Comparison of ENCODE assay signal across 8 mouse cellular contexts in the genomic region with DNA sequence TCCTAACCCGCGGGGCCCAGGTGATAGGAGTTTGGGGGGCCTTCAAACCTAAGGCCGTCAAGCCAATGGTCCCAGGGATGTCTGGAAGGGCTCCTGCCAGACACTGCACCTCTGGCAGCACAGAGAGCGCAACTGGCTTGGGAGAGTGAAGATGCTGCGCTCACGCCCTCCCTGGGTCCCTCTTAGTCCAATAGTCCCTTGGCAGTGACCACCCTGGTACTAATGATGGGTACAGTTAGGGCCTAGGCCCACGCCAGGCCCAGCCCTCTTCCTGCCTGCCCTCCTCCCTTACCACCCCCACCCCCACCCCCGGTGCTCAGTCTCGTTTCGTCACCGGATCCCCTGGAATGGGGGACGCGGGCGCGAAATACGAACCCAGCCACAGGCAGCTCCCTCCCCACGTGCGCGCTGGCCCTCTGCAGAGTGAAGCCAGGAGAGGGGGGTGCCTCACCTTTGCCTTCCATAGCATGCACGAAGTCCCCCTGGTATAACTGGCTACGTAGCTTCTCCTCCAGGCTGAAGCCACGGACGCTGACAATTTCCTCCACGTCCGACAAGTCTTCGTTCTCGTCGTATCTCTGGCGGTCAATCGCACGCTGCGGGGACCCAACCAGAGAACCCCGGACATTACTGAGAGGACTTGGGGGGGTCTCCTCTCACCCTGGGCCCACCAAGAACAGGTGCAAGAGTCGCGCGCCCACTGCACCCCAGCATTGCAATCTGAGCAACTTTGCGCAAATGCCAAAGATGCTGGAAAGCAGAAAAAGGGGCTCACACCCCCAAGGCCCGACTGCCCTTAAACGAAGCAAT. TPM values are rescaled to one million over a fixed set of nuclear protein-coding genes. Genes with fewer than 3 reads are reported as not detected.
DNase-seq lines count a peak whose midpoint lies in the region; ATAC-seq and TF ChIP-seq lines count a peak whose summit lies in the region.

No protein-coding gene starts in this region.

- H3K9me3 ChIP-seq in stomach, embryonic 14.5 days (ENCODE audit: control insufficient read depth, low read depth, low read length) = no peaks in the 10 kb centered on the region

- peak in 1 of 2 experiments; percentile 17 for DNase-seq in spleen, adult 2 months (ENCODE audit: low read depth in 1 of 2, low spot score in 2 of 2)
- DNase-seq in spleen, postnatal 14 days (ENCODE audit: low spot score in 2 of 2) = no peak
- DNase-seq in brain, embryonic 14.5 days (ENCODE audit: low read depth) = peak; percentile 67
- peak; percentile 30 for DNase-seq in gastrocnemius, postnatal 10 days
- DNase-seq in kidney, postnatal 14 days = peak; percentile 40
- no peak for DNase-seq in ovary, postnatal 10 days (ENCODE audit: low spot score)

- no peak overlapping the region for H3K27ac ChIP-seq in spleen, adult 2 months (ENCODE audit: insufficient read depth, low read length)
- no peak overlapping the region for H3K27ac ChIP-seq in macrophage
- 0 out of 2 replicates have a peak overlapping the region, but pooled peaks have one; percentile 71 for H3K27ac ChIP-seq in stomach, embryonic 14.5 days (ENCODE audit: low read length)

- H3K4me3 ChIP-seq in spleen, adult 2 months (ENCODE audit: extremely low read depth, insufficient read depth, insufficient read length) = peak overlapping the region; percentile 66; the same call in 1 of the 2 replicates
- H3K4me3 ChIP-seq in macrophage (ENCODE audit: inconsistent target) = peak overlapping the region; percentile 57
- H3K4me3 ChIP-seq in stomach, embryonic 14.5 days (ENCODE audit: low read depth, low read length) = peak overlapping the region; percentile 52

- no peak for TF ChIP-seq CTCF in spleen, adult 2 months (IDR thresholded peaks at IDR 0.05; ENCODE audit: extremely low read depth, insufficient read depth, insufficient read length, insufficient replicate concordance)
- no peak for TF ChIP-seq CTCF in brain, embryonic 14.5 days (IDR thresholded peaks at IDR 0.05; ENCODE audit: borderline replicate concordance, extremely low read depth, insufficient read depth, insufficient read length)

- no peak for TF ChIP-seq POLR2A in spleen, adult 2 months (IDR thresholded peaks at IDR 0.05; ENCODE audit: low read depth, low read length)
- TF ChIP-seq POLR2A in brain, embryonic 14.5 days (IDR thresholded peaks at IDR 0.05; ENCODE audit: borderline replicate concordance, extremely low read depth, insufficient read depth, insufficient read length, poor library complexity, severe bottlenecking) = no peak

- H3K27me3 ChIP-seq in spleen, adult 2 months (ENCODE audit: control insufficient read depth, insufficient read depth, low read length) = no peaks in the 10 kb centered on the region
- H3K27me3 ChIP-seq in stomach, embryonic 14.5 days (ENCODE audit: control insufficient read depth, insufficient read depth, low read length) = no peaks in the 10 kb centered on the region

- H3K9ac ChIP-seq in stomach, embryonic 14.5 days (replicated peaks; ENCODE audit: low read depth, low read length) = peak overlapping the region; percentile 54

- H3K4me1 ChIP-seq in spleen, adult 2 months (ENCODE audit: control insufficient read depth, insufficient read depth, insufficient read length) = peaks cover 12% of the 10 kb centered on the region; the same call in 1 of the 2 replicates
- H3K4me1 ChIP-seq in stomach, embryonic 14.5 days (ENCODE audit: control insufficient read depth, insufficient read depth, low read length) = peaks cover 24% of the 10 kb centered on the region; the same call in 1 of the 2 replicates

- ATAC-seq in stomach, embryonic 14.5 days (ENCODE audit: insufficient number of reproducible peaks, insufficient read depth, low FRiP score, low read depth) = no peak; the same call in 1 of the 2 replicates

- WGBS in spleen, adult 2 months = 14% methylated on average over 39 of the region's 39 CpGs
- WGBS in macrophage (ENCODE audit: missing documents) = 18% methylated on average over 35 of the region's 39 CpGs
- WGBS in stomach, embryonic 14.5 days = 4% methylated on average over 39 of the region's 39 CpGs

- peaks cover 2% of the 10 kb centered on the region; the same call in 1 of the 2 replicates for H3K36me3 ChIP-seq in spleen, adult 2 months (ENCODE audit: control insufficient read depth, insufficient read depth, low read length)
- no peaks in the 10 kb centered on the region for H3K36me3 ChIP-seq in macrophage (ENCODE audit: inconsistent target)
- H3K36me3 ChIP-seq in stomach, embryonic 14.5 days (ENCODE audit: control insufficient read depth, insufficient read depth, low read length) = no peaks in the 10 kb centered on the region

- H3K4me2 ChIP-seq in stomach, embryonic 14.5 days (replicated peaks; ENCODE audit: low read depth, low read length) = peak overlapping the region; percentile 98

- no peaks in the 10 kb centered on the region for H3K79me2 ChIP-seq in macrophage (ENCODE audit: inconsistent target)

RNA-seq across cellular contexts. Expression of gene Kdm2b, which starts 2.2 kb away (rescaled TPM):
- polyA plus RNA-seq in spleen, adult 2 months (2012; rRNA removed) = 30.3 and 36.7 TPM in 2 replicates
- polyA plus RNA-seq in brain, embryonic 14.5 days (2012; rRNA removed) = 81.7 and 102 TPM in 2 replicates
- 10 to 100 TPM; 18.4 to 23.8 TPM for total RNA-seq in gastrocnemius, postnatal 10 days (2021)
- total RNA-seq in macrophage (2018; cell fraction: chromatin; rRNA removed) = 10 to 100 TPM in 23 of 26 experiments, 1 to 10 TPM in 3; 7.2 to 82.4 (median 41.6) TPM
- total RNA-seq in macrophage (2018; cell fraction: cytosol; rRNA removed) = 10 to 100 TPM in 25 of 26 experiments, 1 to 10 TPM in 1; 9.1 to 34.3 (median 22.3) TPM
- 10 to 100 TPM in 25 of 26 experiments, 1 to 10 TPM in 1; 9.9 to 63.2 (median 24.7) TPM for total RNA-seq in macrophage (2018; cell fraction: nucleus; rRNA removed)
- 23.6 to 28.0 TPM (median 23.7 TPM) in 3 replicates for polyA plus RNA-seq in macrophage (2018)
- 34.5 and 37.9 TPM in 2 replicates for polyA plus RNA-seq in stomach, embryonic 14.5 days (2014; fragmentation: Nextera tagmentation; extraction: Ambion mirVana)

RNA-seq across cellular contexts. Expression of gene Orai1, which starts 27.5 kb away (rescaled TPM):
- 52.3 and 83.0 TPM in 2 replicates for polyA plus RNA-seq in spleen, adult 2 months (2012; rRNA removed)
- polyA plus RNA-seq in brain, embryonic 14.5 days (2012; rRNA removed) = 21.2 and 23.6 TPM in 2 replicates
- total RNA-seq in gastrocnemius, postnatal 10 days (2021) = 10 to 100 TPM; 43.8 to 45.4 TPM
- total RNA-seq in macrophage (2018; cell fraction: chromatin; rRNA removed) = 10 to 100 TPM in 21 of 26 experiments, 1 to 10 TPM in 5; 2.8 to 40.6 (median 18.2) TPM
- 10 to 100 TPM; 18.7 to 41.9 (median 32.1) TPM for total RNA-seq in macrophage (2018; cell fraction: cytosol; rRNA removed)
- total RNA-seq in macrophage (2018; cell fraction: nucleus; rRNA removed) = 10 to 100 TPM in 24 of 26 experiments, 1 to 10 TPM in 2; 7.3 to 39.8 (median 20.7) TPM
- polyA plus RNA-seq in macrophage (2018) = 17.7 to 42.0 TPM (median 35.0 TPM) in 3 replicates
- 17.8 and 20.5 TPM in 2 replicates for polyA plus RNA-seq in stomach, embryonic 14.5 days (2014; fragmentation: Nextera tagmentation; extraction: Ambion mirVana)

RNA-seq across cellular contexts. Expression of gene Morn3, which starts 59.4 kb away (rescaled TPM):
- polyA plus RNA-seq in spleen, adult 2 months (2012; rRNA removed) = not detected in 2 replicates
- 0.16 and 0.59 TPM in 2 replicates for polyA plus RNA-seq in brain, embryonic 14.5 days (2012; rRNA removed)
- not detected for total RNA-seq in gastrocnemius, postnatal 10 days (2021)
- not detected for total RNA-seq in macrophage (2018; cell fraction: chromatin; rRNA removed)
- not detected for total RNA-seq in macrophage (2018; cell fraction: cytosol; rRNA removed)
- total RNA-seq in macrophage (2018; cell fraction: nucleus; rRNA removed) = not detected
- polyA plus RNA-seq in macrophage (2018) = not detected in 3 replicates
- polyA plus RNA-seq in stomach, embryonic 14.5 days (2014; fragmentation: Nextera tagmentation; extraction: Ambion mirVana) = not detected in 2 replicates

Comparison
In these comparisons a context has a peak if more than half of its experiments do, and no peak if none do; other contexts are left out.
1. DNase-seq: peak in brain, embryonic 14.5 days (single experiment), gastrocnemius, postnatal 10 days (single experiment) and kidney, postnatal 14 days (single experiment); none in spleen, postnatal 14 days (0 of 2) and ovary, postnatal 10 days (single experiment).
2. Peak in every context shown above with its lines, with median percentiles within 50 percentile points of each other: H3K4me3 ChIP-seq.